Mouse (Mus musculus) stomach, embryonic 16.5 days (tissue): Measurements from ENCODE around the gene Tead2. TPM values are rescaled to one million over a fixed set of nuclear protein-coding genes. Genes with fewer than 3 reads are reported as not detected.

Source experiments
- ATAC-seq: fragments of 200-750 bp; cut with Nextera tagmentation; 2 replicates; pipeline ENCODE4 v1.8.0; 2017; ENCODE audit warnings: moderate number of reproducible peaks, moderate TSS enrichment; ENCODE audit not compliant: insufficient read depth, low FRiP score
- H3K27ac ChIP-seq: fragments of 300-500 bp; sonication (generic); 2 replicates; pipeline ENCODE4 v1.5.1; 2014; ENCODE audit warnings: low read length
- H3K27me3 ChIP-seq: fragments of 300-500 bp; sonication (generic); 2 replicates; pipeline ENCODE4 v1.6.1; 2014; ENCODE audit warnings: low read length, control low read depth, mixed read lengths; ENCODE audit not compliant: control insufficient read depth, insufficient read depth
- H3K36me3 ChIP-seq: fragments of 300-500 bp; sonication (generic); 2 replicates; pipeline ENCODE4 v1.6.1; 2014; ENCODE audit warnings: low read length; ENCODE audit not compliant: control insufficient read depth, insufficient read depth
- H3K4me1 ChIP-seq: fragments of 300-500 bp; sonication (generic); 2 replicates; pipeline ENCODE4 v1.6.1; 2014; ENCODE audit warnings: low read length, control low read depth, mixed read lengths; ENCODE audit not compliant: control insufficient read depth, insufficient read depth
- H3K4me2 ChIP-seq: fragments of 300-500 bp; sonication (generic); 2 replicates; pipeline ENCODE4 v1.6.1; 2014; ENCODE audit warnings: low read depth, low read length, mixed read lengths
- H3K4me3 ChIP-seq: fragments of 300-500 bp; sonication (generic); replicated peaks from 2 replicates; pipeline ENCODE4 v1.5.1; 2014; ENCODE audit warnings: mild to moderate bottlenecking, low read length
- H3K9ac ChIP-seq: fragments of 300-500 bp; sonication (generic); 2 replicates; pipeline ENCODE4 v1.6.1; 2014; ENCODE audit warnings: low read length
- H3K9me3 ChIP-seq: fragments of 300-500 bp; sonication (generic); replicated peaks from 2 replicates; pipeline ENCODE4 v1.6.1; 2016; ENCODE audit warnings: low read length, control low read depth; ENCODE audit not compliant: control insufficient read depth
- WGBS: fragments of 180-500 bp; shearing (Covaris S2); extraction: QIAGEN DNeasy Blood & Tissue Kit; methylation state at CpG from one replicate; pipeline ENCODE4 v1.1.7; 2014; 5-methylcytosine and 5-hydroxymethylcytosine counted together
- polyA plus RNA-seq: library from polyadenylated mRNA; unstranded; fragments of >200 nt; fragmentation: Nextera tagmentation; extraction: Ambion mirVana; gene quantifications from 2 replicates; pipeline ENCODE4 v1.2.1, GENCODE M21; 2015

The Tead2 gene
- polyA plus RNA-seq, 1 experiment from 2014 or later, result 93.9 TPM

- WGBS, result 63% methylated on average over 7 of the region's 7 CpGs
- Histone ChIP-seq H3K27me3 (peaks cover 69% of the 10 kb centered on the region), H3K9me3 (no peaks in the 10 kb centered on the region), H3K36me3 (no peaks in the 10 kb centered on the region), H3K4me1 (no peaks in the 10 kb centered on the region), H3K4me2 (no peak overlapping the region), H3K9ac (no peak overlapping the region), H3K4me3 (no peak overlapping the region), H3K27ac (no peak overlapping the region)
- no peak for ATAC-seq
Observed at GRCm38 (mm10) chr7:45183672-45184071, 31.9 kb upstream of the Tead2 start.

GRCm38 (mm10) chr7:45185921-45186320 is 29.6 kb upstream of the Tead2 start:
- H3K27me3 ChIP-seq, result peaks cover 53% of the 10 kb centered on the region
- H3K4me3 ChIP-seq, result no peak overlapping the region
- no peaks in the 10 kb centered on the region for H3K9me3 ChIP-seq
- no peak overlapping the region for H3K27ac ChIP-seq
- H3K4me2 ChIP-seq, result no peak overlapping the region
- no peak overlapping the region for H3K9ac ChIP-seq
- H3K4me1 ChIP-seq, result no peaks in the 10 kb centered on the region
- no peak for ATAC-seq
- 64% methylated on average over 7 of the region's 7 CpGs for WGBS
- no peaks in the 10 kb centered on the region for H3K36me3 ChIP-seq

- Histone ChIP-seq H3K27ac (no peak overlapping the region), H3K27me3 (peaks cover 24% of the 10 kb centered on the region; the same call in 1 of the 2 replicates), H3K4me2 (no peak overlapping the region), H3K36me3 (no peaks in the 10 kb centered on the region), H3K9me3 (no peaks in the 10 kb centered on the region), H3K4me3 (no peak overlapping the region), H3K9ac (no peak overlapping the region), H3K4me1 (no peaks in the 10 kb centered on the region; the same call in 1 of the 2 replicates)
- ATAC-seq, result no peak
- 58% methylated on average over 16 of the region's 16 CpGs for WGBS
Observed at GRCm38 (mm10) chr7:45189600-45189999, 26.0 kb upstream of the Tead2 start.

- no peaks in the 10 kb centered on the region for H3K9me3 ChIP-seq
- H3K27ac ChIP-seq, result no peak overlapping the region
- H3K4me1 ChIP-seq, result no peaks in the 10 kb centered on the region; the same call in 1 of the 2 replicates
- no peaks in the 10 kb centered on the region for H3K36me3 ChIP-seq
- no peak overlapping the region for H3K9ac ChIP-seq
- no peak overlapping the region for H3K4me2 ChIP-seq
- no peak for ATAC-seq
- H3K4me3 ChIP-seq, result no peak overlapping the region
- H3K27me3 ChIP-seq, result 0 out of 2 replicates have a peak, but pooled peaks cover 19% of the 10 kb centered on the region
- WGBS, result 88% methylated on average over 6 of the region's 6 CpGs
Observed at GRCm38 (mm10) chr7:45190186-45190585, 25.4 kb upstream of the Tead2 start.

- ATAC-seq, result no peak
- no peak overlapping the region for H3K9ac ChIP-seq
- no peaks in the 10 kb centered on the region for H3K36me3 ChIP-seq
- 53% methylated on average over 2 of the region's 2 CpGs for WGBS
- no peaks in the 10 kb centered on the region; the same call in 1 of the 2 replicates for H3K4me1 ChIP-seq
- no peak overlapping the region for H3K27ac ChIP-seq
- H3K4me3 ChIP-seq, result no peak overlapping the region
- no peaks in the 10 kb centered on the region for H3K9me3 ChIP-seq
- H3K27me3 ChIP-seq, result peaks cover 15% of the 10 kb centered on the region; the same call in 1 of the 2 replicates
- H3K4me2 ChIP-seq, result no peak overlapping the region
Observed at GRCm38 (mm10) chr7:45191161-45191560, 24.4 kb upstream of the Tead2 start.

- peak; percentile 34; the same call in 1 of the 2 replicates for ATAC-seq
- no peak overlapping the region for H3K4me3 ChIP-seq
- H3K36me3 ChIP-seq, result no peaks in the 10 kb centered on the region
- H3K9me3 ChIP-seq, result no peaks in the 10 kb centered on the region
- peaks cover 9% of the 10 kb centered on the region; the same call in 1 of the 2 replicates for H3K27me3 ChIP-seq
- H3K4me1 ChIP-seq, result no peaks in the 10 kb centered on the region; the same call in 1 of the 2 replicates
- H3K4me2 ChIP-seq, result no peak overlapping the region
- no peak overlapping the region for H3K27ac ChIP-seq
- peak overlapping the region; percentile 27; the same call in 1 of the 2 replicates for H3K9ac ChIP-seq
- WGBS, result 10% methylated on average over 8 of the region's 8 CpGs
Observed at GRCm38 (mm10) chr7:45191803-45192363, 23.7 kb upstream of the Tead2 start.

- Histone ChIP-seq H3K27me3 (peaks cover 9% of the 10 kb centered on the region; the same call in 1 of the 2 replicates), H3K27ac (no peak overlapping the region), H3K9me3 (no peaks in the 10 kb centered on the region), H3K36me3 (no peaks in the 10 kb centered on the region), H3K4me1 (no peaks in the 10 kb centered on the region; the same call in 1 of the 2 replicates), H3K4me3 (no peak overlapping the region), H3K9ac (no peak overlapping the region), H3K4me2 (no peak overlapping the region)
- 91% methylated on average over 7 of the region's 7 CpGs for WGBS
- no peak for ATAC-seq
Observed at GRCm38 (mm10) chr7:45192585-45193310, 22.8 kb upstream of the Tead2 start.

GRCm38 (mm10) chr7:45193406-45193805 is 22.1 kb upstream of the Tead2 start:
- H3K4me2 ChIP-seq, result no peak overlapping the region
- H3K4me1 ChIP-seq, result no peaks in the 10 kb centered on the region; the same call in 1 of the 2 replicates
- no peak overlapping the region for H3K9ac ChIP-seq
- no peaks in the 10 kb centered on the region for H3K9me3 ChIP-seq
- no peak for ATAC-seq
- H3K27ac ChIP-seq, result no peak overlapping the region
- H3K27me3 ChIP-seq, result peaks cover 9% of the 10 kb centered on the region; the same call in 1 of the 2 replicates
- 65% methylated on average over 5 of the region's 5 CpGs for WGBS
- H3K4me3 ChIP-seq, result no peak overlapping the region
- H3K36me3 ChIP-seq, result no peaks in the 10 kb centered on the region
